ENCODE assay signal across 28 mouse cellular contexts in the genomic region with DNA sequence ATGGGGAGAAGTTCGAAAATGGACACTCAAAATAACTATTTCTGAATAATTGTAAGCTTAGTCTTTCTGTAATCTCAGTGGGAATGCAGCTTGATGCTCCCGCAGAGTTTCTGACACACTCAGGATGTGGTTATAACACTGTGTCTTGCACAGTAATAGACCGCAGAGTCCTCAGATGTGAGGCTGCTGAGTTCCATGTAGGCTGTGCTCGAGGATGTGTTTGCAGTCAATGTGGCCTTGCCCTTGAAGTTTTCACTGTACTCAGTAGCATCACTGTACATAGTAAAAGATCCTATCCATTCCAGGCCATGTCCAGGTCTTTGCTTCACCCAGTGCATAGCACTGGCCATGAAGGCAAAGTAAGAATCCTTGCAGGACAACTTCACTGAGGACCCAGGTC.
DNase-seq lines count a peak whose midpoint lies in the region; ATAC-seq lines count a peak whose summit lies in the region.
"Had no signal": no experiment of that assay in that cellular context is flagged by ENCODE, and none has a peak within 500 bp of the region (broad histone marks: within the 10 kb centered on the region; RNA-seq: fewer than 3 reads in every experiment).

No protein-coding gene starts in this region.

- 79% methylated on average over 4 of the region's 4 CpGs for whole genome bisulfite sequencing in midbrain, embryonic 13.5 days

- H3K36me3 ChIP-seq in midbrain, embryonic 13.5 days = no peaks in the 10 kb centered on the region
- H3K36me3 ChIP-seq: embryonic facial prominence, embryonic 15.5 days; G1E; heart, embryonic 12.5 days; hindbrain, embryonic 12.5 days; liver, embryonic 13.5 days; neural tube, embryonic 12.5 days had no signal

- H3K4me3 ChIP-seq in midbrain, embryonic 13.5 days (replicated peaks) = no peak overlapping the region
- H3K4me3 ChIP-seq: embryonic facial prominence, embryonic 15.5 days; heart, embryonic 12.5 days; hindbrain, embryonic 12.5 days; left cerebral cortex, adult 2 months; liver, embryonic 13.5 days; neural tube, embryonic 12.5 days had no signal

- no peaks in the 10 kb centered on the region for H3K27me3 ChIP-seq in midbrain, embryonic 13.5 days
- H3K27me3 ChIP-seq: CH12.LX; embryonic facial prominence, embryonic 15.5 days; heart, embryonic 12.5 days; hindbrain, embryonic 12.5 days; liver, embryonic 13.5 days; neural tube, embryonic 12.5 days had no signal

- H3K4me1 ChIP-seq in midbrain, embryonic 13.5 days (replicated peaks) = no peaks in the 10 kb centered on the region
- H3K4me1 ChIP-seq: embryonic facial prominence, embryonic 15.5 days; heart, embryonic 12.5 days; hindbrain, embryonic 12.5 days; liver, embryonic 13.5 days; neural tube, embryonic 12.5 days had no signal

- H3K27ac ChIP-seq in midbrain, embryonic 13.5 days = no peak overlapping the region
- H3K27ac ChIP-seq: embryonic facial prominence, embryonic 15.5 days; hindbrain, embryonic 12.5 days; kidney, postnatal 0 days; left cerebral cortex, adult 2 months; liver, embryonic 13.5 days; neural tube, embryonic 12.5 days had no signal

- no peak overlapping the region for H3K9ac ChIP-seq in midbrain, embryonic 13.5 days (replicated peaks)
- H3K9ac ChIP-seq: embryonic facial prominence, embryonic 15.5 days; heart, embryonic 12.5 days; hindbrain, embryonic 12.5 days; liver, embryonic 13.5 days; lung, embryonic 14.5 days; neural tube, embryonic 12.5 days had no signal

- no peak overlapping the region for H3K4me2 ChIP-seq in midbrain, embryonic 13.5 days (replicated peaks)
- H3K4me2 ChIP-seq: embryonic facial prominence, embryonic 15.5 days; heart, embryonic 12.5 days; hindbrain, embryonic 12.5 days; liver, embryonic 13.5 days; lung, embryonic 14.5 days; midbrain, embryonic 11.5 days; neural tube, embryonic 12.5 days had no signal

- ATAC-seq in midbrain, embryonic 13.5 days = no peak
- ATAC-seq: forebrain, embryonic 14.5 days had no signal

- H3K9me3 ChIP-seq in midbrain, embryonic 13.5 days = peaks cover 22% of the 10 kb centered on the region
- H3K9me3 ChIP-seq: embryonic facial prominence, embryonic 15.5 days; G1E; liver, embryonic 13.5 days had no signal

- peak; percentile 4 to 14 for DNase-seq in CD8-positive naive resting alpha-beta T cell, adult 2 months (ENCODE audit: low read depth in 2 of 2, low spot score in 2 of 2)
- DNase-seq in induced T-regulatory cell, adult 2 months (ENCODE audit: low read depth) = peak; percentile 6
- peak; percentile 23 to 42 for DNase-seq in natural killer cell, adult 2 months (ENCODE audit: low spot score in 2 of 2)
- DNase-seq in testis, postnatal 10 days (ENCODE audit: low spot score) = no peak
- no peak for DNase-seq in adrenal gland, postnatal 36 days
- DNase-seq in cerebellum, postnatal 10 days = no peak
- DNase-seq: adrenal gland, postnatal 10 days; cerebellum, adult 2 months; cerebellum, postnatal 36 days; heart, adult 11 months; heart, postnatal 10 days; kidney, adult 18-20 months; liver, embryonic 13.5 days; lung, embryonic 14.5 days; lung, postnatal 36 days; right cerebral cortex, postnatal 25 days; spleen, adult 18-20 months had no signal

Comparison
In these comparisons a context has a peak if more than half of its experiments do, and no peak if none do; other contexts are left out.
1. DNase-seq: peak in CD8-positive naive resting alpha-beta T cell, adult 2 months (2 of 2), induced T-regulatory cell, adult 2 months (single experiment) and natural killer cell, adult 2 months (2 of 2); none in testis, postnatal 10 days (single experiment), adrenal gland, postnatal 36 days (0 of 2) and cerebellum, postnatal 10 days (0 of 2).